Mouse (Mus musculus) cerebellum, adult (tissue): ENCODE measurements at regions not wholly inside any gene's neighbourhood (a gene's known extent, or its start where the extent isn't known, plus 50 kb on each side); places are given as distances from the start of the nearest gene placed in this dataset.

Experiments
- ATAC-seq: cut with Nextera tagmentation; 2 replicates; pipeline ENCODE4 v1.9.2; 2017; ENCODE audit warnings: mild to moderate bottlenecking, moderate library complexity, mixed read lengths; ENCODE audit not compliant: insufficient number of reproducible peaks, low FRiP score, low TSS enrichment

- no peak for ATAC-seq
Observed at GRCm38 (mm10) chr3:128723100-128723499, 476.6 kb upstream of the Pitx2 start.

DNA sequence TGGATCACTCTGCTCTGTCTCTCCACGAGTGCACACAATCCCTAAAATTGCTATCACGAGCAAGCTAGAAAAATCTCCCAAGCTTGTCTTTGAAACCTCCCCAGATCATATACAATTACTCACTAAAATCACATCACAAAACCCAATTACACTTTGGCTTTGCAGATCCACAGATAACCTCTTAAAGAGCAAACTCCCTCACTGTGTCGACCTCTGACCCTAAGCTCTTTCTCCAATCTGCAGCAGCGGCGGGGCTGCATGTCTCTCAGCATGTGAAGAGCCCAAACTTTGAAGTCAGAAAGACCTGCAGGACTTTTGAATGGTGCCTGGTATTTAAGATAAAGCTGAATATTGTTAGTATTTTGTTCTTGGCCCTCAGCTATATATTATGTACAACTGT, 479.4 kb upstream of the Pitx2 start:
- ATAC-seq, result no peak

GRCm38 (mm10) chr3:128719226-128719625, 480.5 kb upstream of the Pitx2 start:
- ATAC-seq, result no peak

DNA sequence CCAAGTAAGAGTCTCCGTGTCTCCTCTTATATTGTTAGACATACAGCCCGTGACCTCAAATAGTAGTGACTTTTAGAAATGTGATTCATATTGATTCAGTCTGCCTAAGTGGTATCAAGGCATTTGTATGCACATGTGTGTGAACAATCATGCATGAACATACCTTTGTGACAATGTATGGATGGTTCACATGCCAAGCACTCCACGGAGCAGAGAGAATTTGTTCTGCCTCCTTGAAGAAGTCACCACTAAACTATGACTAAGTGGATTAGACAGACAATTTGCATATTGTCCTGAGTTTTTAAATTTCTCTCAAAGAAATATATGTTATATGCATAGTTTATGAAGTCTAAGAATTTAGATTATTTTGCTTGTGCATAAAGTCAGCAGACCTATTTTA, 492.4 kb upstream of the Pitx2 start:
- ATAC-seq, result no peak

- ATAC-seq, result no peak
Observed at GRCm38 (mm10) chr3:128668468-128669127, 531.1 kb upstream of the Pitx2 start.

GRCm38 (mm10) chr3:128665184-128665583, 534.5 kb upstream of the Pitx2 start:
- no peak for ATAC-seq

- no peak for ATAC-seq
Observed at GRCm38 (mm10) chr3:128636960-128637755, 562.5 kb upstream of the Pitx2 start.

DNA sequence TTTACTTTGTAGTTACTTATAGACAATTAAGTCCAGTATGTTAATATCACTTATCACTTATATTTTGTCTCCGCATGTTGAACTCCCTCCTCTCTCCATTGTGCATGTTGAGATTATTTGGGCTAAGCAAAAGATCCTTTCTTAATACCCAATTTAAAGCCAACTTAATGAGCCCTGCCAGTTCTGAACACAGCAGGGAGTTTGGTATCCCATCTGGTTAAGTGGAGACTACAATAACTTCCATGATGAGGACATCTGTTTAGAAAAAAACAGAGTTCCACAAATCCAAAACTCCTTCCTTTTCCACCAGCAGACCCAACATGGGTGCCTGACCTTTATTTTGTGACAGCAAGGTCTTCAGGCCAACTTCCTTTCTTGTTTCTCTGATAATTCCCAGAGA, 572.0 kb upstream of the Pitx2 start:
- no peak for ATAC-seq

GRCm38 (mm10) chr3:128616675-128617074, 583.0 kb upstream of the Pitx2 start:
- ATAC-seq, result no peak

- no peak for ATAC-seq
Observed at GRCm38 (mm10) chr3:128613657-128614056, 586.0 kb upstream of the Pitx2 start.

DNA sequence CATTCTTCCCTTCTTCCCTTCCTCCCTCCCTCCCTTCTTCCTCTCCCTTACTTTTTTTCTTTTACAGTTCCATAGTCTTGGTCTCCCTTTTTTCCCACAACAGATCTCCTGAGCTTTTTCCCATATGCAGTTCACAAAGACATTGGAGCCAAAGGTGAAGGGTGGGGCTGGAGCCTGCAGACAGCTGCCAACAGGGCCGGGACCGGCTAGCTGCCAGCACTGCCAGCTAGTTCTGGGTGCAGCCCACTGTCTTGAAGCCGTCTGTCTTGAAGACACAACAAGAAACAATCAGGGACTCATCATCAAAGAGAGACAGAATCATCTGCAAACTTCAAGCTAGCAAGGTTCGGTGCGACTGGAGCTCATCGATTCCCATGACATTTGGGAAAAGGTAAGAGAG, 588.9 kb upstream of the Pitx2 start:
- ATAC-seq, result no peak

- ATAC-seq, result no peak
Observed at GRCm38 (mm10) chr3:128608694-128609093, 591.0 kb upstream of the Pitx2 start.

- no peak for ATAC-seq
Observed at GRCm38 (mm10) chr3:128575339-128576129, 624.1 kb upstream of the Pitx2 start.

DNA sequence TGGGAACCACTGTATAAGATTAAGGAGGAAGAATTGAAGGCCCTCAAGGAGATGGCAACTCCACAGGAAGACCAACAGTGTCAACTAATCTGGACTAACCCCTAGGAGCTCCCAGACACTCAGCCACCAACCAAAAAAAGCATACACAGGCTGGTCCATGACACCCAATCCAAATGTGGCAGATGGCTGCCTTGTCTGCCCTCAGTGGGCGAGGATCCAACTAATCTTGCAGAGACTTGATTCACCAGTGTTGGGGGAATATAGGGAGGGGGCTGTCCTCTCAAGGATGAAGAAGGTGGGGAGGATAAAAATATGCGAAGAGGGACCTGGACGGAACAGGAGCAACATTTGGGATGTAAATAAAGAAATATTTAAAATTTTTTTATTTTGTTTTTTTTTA, 629.1 kb upstream of the Pitx2 start:
- no peak for ATAC-seq

- no peak for ATAC-seq
Observed at GRCm38 (mm10) chr3:128565386-128565785, 634.3 kb upstream of the Pitx2 start.

DNA sequence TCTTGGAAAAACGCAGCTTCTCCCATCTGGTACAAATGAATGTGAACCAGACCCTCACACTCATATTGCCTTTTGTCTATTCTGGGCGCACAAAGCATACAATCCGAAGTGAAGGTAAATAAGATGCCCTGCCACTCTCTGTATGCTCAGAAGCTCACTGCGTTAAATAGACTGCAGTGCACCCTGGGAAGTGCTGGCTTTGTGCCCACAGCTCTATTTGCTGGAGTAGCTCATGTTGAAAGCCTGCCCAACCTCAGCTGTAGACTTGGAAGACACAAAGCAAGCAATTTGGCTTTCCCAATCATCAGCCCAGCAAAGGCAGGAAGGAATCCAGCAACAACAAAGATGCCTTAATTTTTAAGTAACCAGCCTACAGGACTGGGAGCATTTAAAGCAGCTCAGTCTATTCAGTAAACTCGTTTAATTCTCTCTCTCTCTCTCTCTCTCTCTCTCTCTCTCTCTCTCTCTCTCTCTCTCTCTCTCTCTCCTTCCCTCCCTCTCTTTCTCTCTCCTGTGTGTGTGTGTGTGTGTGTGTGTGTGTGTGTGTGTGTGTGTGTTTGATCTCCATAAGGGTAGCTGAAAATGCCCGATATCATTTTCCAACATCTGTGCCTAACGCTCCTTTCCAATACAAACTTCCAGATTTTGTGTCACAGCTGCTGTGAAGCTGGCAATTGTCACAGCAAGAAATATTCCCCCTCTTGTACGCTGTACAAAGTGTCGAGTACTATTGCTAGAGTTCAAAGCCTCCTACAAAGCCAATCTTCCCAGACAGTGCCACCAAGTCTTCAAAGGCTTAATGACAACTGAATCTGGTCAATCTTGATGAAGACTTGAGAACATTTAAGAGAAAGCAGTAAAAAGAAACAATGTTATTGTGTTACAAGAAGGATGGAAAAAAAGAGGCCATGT, 650.5 kb upstream of the Fam241a start:
- no peak for ATAC-seq

DNA sequence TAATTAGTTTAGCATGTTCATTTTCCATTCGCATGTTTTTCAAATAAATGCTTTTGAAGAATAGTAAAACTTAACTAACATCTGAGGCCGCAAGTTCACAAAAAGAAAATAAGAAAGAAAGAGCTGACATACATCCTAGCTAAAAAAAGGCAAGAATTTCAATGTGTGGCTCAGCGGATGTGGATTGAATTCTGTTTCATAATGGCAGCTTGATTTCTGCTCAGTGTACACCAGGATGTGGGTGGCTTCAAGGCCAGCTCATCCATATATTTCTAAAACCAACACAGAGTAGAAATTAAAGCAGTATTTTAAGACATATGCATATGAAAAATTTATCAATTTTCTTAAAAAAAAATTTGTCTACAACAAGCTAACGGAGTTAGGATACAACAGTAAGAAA, 629.3 kb upstream of the Fam241a start:
- no peak for ATAC-seq

DNA sequence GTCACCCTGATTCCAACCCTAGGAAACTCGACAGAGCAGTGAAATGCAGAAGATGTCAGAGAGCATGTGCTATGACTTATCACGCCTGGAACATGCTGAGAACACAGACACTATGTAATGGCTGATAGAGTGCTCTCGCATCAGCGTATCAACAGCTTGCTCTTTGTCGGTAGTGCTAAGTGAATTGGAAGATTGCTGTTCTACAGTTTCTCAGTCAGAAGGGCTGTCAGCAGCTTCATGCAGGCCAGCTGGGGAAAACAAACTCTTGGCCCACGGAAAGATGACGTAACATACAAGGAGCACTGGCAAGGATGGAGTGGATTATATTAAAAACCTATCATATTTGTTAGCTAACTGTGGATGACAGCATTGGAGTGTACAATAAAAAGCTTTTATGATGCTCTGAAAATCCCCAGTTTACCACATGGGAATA, 624.6 kb upstream of the Fam241a start:
- ATAC-seq, result peak; percentile 31; the same call in 1 of the 2 replicates

DNA sequence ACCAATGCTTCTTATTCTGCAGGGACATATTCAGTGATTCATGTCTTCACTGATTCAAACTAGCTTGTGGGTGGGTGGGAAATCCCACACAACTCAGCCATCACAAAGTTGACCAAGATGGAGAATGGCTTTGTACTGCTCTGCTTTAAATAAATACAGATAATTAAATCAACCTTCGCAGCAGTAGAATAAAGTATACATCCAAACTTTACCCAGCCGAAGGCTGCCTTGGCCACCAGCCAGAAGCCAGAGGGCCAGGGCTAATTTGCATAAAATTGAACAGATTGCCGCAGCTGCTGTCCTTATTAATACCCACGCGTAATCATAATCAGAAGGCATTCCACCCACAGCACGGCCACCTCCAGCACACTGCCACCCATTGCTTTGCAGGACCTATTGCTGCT, 623.8 kb upstream of the Fam241a start:
- no peak for ATAC-seq

DNA sequence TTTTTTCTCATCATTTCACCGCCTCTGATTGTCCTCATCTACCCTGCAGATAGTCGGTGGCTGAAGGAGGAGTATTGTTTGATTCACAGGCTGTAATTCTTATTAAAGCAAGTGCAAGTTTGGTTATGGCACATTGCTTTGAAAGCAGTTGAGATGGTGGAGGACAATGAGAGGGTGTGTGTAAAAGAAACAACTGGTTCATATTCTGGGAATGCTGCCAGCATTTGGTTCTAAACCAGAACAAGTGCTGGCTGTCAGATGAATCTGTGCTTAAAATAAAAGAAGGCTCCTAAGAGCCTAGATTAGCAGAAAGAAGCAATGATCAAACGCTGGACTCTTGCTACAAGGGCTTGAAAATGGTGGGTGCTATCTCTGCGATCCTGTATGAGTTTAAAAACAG, 622.7 kb upstream of the Fam241a start:
- ATAC-seq, result no peak
